In the genomic region with DNA sequence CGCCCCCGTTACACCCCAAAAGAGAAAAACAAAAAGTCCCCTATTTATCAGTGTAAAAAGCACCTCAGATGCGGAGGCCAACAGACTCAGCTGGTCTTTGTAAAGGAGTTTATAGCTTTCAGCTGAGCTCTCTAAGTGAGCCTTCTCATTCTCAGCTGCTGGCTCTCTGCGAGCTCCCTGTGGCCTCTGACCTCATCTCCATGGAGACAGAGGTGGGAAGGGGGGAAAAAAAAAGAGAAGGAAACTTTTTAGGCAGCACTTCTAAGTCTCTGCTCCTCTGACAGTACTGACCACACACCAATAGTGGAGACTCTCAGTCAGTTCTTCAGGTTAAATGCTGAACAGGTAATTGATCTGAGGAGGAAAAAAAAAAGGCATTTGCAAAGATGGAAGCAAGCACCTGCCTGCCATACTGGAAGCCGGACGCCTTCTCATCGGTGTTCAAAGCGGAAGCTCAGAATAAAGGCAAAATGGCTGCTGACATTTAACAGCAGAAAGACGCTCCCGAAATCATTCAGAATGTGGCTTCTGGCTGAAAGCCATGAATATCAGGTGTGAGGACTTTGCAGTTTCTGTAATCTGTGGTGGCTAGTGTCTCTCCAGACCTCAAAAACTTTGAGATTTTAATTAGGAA, we compare ENCODE assay signal across 8 mouse cellular contexts. TPM values are rescaled to one million over a fixed set of nuclear protein-coding genes. Genes with fewer than 3 reads are reported as not detected.
DNase-seq lines count a peak whose midpoint lies in the region; ATAC-seq and TF ChIP-seq lines count a peak whose summit lies in the region.

No protein-coding gene starts in this region.

- no peak for ATAC-seq in kidney, postnatal 0 days (replicated peaks; ENCODE audit: low FRiP score, low read depth)
- ATAC-seq in hindbrain, embryonic 11.5 days (ENCODE audit: low FRiP score), result peak; percentile 75; the same call in 1 of the 2 replicates
- peak; percentile 92 for ATAC-seq in midbrain, embryonic 11.5 days (ENCODE audit: low FRiP score)
- no peak for ATAC-seq in liver, embryonic 12.5 days

- no peaks in the 10 kb centered on the region for H3K9me3 ChIP-seq in kidney, postnatal 0 days (replicated peaks; ENCODE audit: low read length)
- no peaks in the 10 kb centered on the region for H3K9me3 ChIP-seq in hindbrain, embryonic 11.5 days (ENCODE audit: control insufficient read depth, low read length)
- H3K9me3 ChIP-seq in midbrain, embryonic 11.5 days (ENCODE audit: control insufficient read depth, low read length), result no peaks in the 10 kb centered on the region
- H3K9me3 ChIP-seq in liver, embryonic 12.5 days (replicated peaks), result no peaks in the 10 kb centered on the region

- DNase-seq in kidney, postnatal 0 days (ENCODE audit: low spot score), result peak; percentile 75
- DNase-seq in kidney, adult 18-20 months, result no peak
- DNase-seq in embryo, embryonic 10 days (ENCODE audit: low spot score), result peak; percentile 86
- DNase-seq in hindbrain, embryonic 11.5 days (ENCODE audit: low spot score), result peak; percentile 73
- peak; percentile 91 for DNase-seq in midbrain, embryonic 11.5 days (ENCODE audit: low spot score, missing footprints)
- no peak for DNase-seq in cerebellum, postnatal 36 days
- no peak for DNase-seq in right cerebral cortex, postnatal 36 days (ENCODE audit: low spot score in 2 of 2)

- no peak for TF ChIP-seq CTCF in kidney, postnatal 0 days (IDR thresholded peaks at IDR 0.05; ENCODE audit: low read depth)

- no peak overlapping the region for H3K9ac ChIP-seq in kidney, postnatal 0 days (ENCODE audit: low read depth, low read length)
- H3K9ac ChIP-seq in hindbrain, embryonic 11.5 days (ENCODE audit: low read depth, low read length), result no peak overlapping the region
- H3K9ac ChIP-seq in midbrain, embryonic 11.5 days (ENCODE audit: low read length), result no peak overlapping the region
- H3K9ac ChIP-seq in liver, embryonic 12.5 days, result no peak overlapping the region

- H3K27ac ChIP-seq in kidney, postnatal 0 days, result 0 out of 2 replicates have a peak overlapping the region, but pooled peaks have one; percentile 13
- no peak overlapping the region for H3K27ac ChIP-seq in hindbrain, embryonic 11.5 days (ENCODE audit: low read depth, low read length)
- no peak overlapping the region for H3K27ac ChIP-seq in midbrain, embryonic 11.5 days (ENCODE audit: low read depth, low read length)
- H3K27ac ChIP-seq in liver, embryonic 12.5 days, result no peak overlapping the region

- 0 out of 2 replicates have a peak overlapping the region, but pooled peaks have one; percentile 3 for H3K4me2 ChIP-seq in kidney, postnatal 0 days (ENCODE audit: low read length)
- H3K4me2 ChIP-seq in hindbrain, embryonic 11.5 days (replicated peaks; ENCODE audit: low read depth, low read length), result no peak overlapping the region
- peak overlapping the region; percentile 24; the same call in 1 of the 2 replicates for H3K4me2 ChIP-seq in midbrain, embryonic 11.5 days
- no peak overlapping the region for H3K4me2 ChIP-seq in liver, embryonic 12.5 days

- peaks cover 4% of the 10 kb centered on the region; the same call in 1 of the 2 replicates for H3K4me1 ChIP-seq in kidney, postnatal 0 days (replicated peaks; ENCODE audit: insufficient read depth, low read length)
- H3K4me1 ChIP-seq in hindbrain, embryonic 11.5 days (replicated peaks; ENCODE audit: control insufficient read depth, insufficient read depth, low read length), result no peaks in the 10 kb centered on the region
- peaks cover 18% of the 10 kb centered on the region for H3K4me1 ChIP-seq in midbrain, embryonic 11.5 days (ENCODE audit: control insufficient read depth, insufficient read depth, low read length)
- no peaks in the 10 kb centered on the region for H3K4me1 ChIP-seq in liver, embryonic 12.5 days

- no peaks in the 10 kb centered on the region for H3K36me3 ChIP-seq in kidney, postnatal 0 days (ENCODE audit: insufficient read depth, low read length)
- no peaks in the 10 kb centered on the region for H3K36me3 ChIP-seq in hindbrain, embryonic 11.5 days (ENCODE audit: control insufficient read depth, insufficient read depth, low read length)
- H3K36me3 ChIP-seq in midbrain, embryonic 11.5 days (ENCODE audit: control insufficient read depth, insufficient read depth, low read length), result no peaks in the 10 kb centered on the region
- H3K36me3 ChIP-seq in liver, embryonic 12.5 days, result no peaks in the 10 kb centered on the region

- WGBS in kidney, postnatal 0 days, result 27% methylated on average over 10 of the region's 10 CpGs
- WGBS in hindbrain, embryonic 11.5 days, result 10% methylated on average over 10 of the region's 10 CpGs
- WGBS in midbrain, embryonic 11.5 days, result 7% methylated on average over 10 of the region's 10 CpGs
- 64% methylated on average over 10 of the region's 10 CpGs for WGBS in liver, embryonic 12.5 days (ENCODE audit: insufficient replicate concordance)

- no peaks in the 10 kb centered on the region for H3K27me3 ChIP-seq in kidney, postnatal 0 days (ENCODE audit: insufficient read depth, low read length)
- H3K27me3 ChIP-seq in hindbrain, embryonic 11.5 days (ENCODE audit: control insufficient read depth, insufficient read depth, low read length), result no peaks in the 10 kb centered on the region
- no peaks in the 10 kb centered on the region for H3K27me3 ChIP-seq in midbrain, embryonic 11.5 days (ENCODE audit: control insufficient read depth, insufficient read depth, low read length)
- H3K27me3 ChIP-seq in liver, embryonic 12.5 days (replicated peaks), result peaks cover 3% of the 10 kb centered on the region; the same call in 1 of the 2 replicates

- no peak overlapping the region for H3K4me3 ChIP-seq in kidney, postnatal 0 days (replicated peaks; ENCODE audit: low read depth, low read length)
- H3K4me3 ChIP-seq in hindbrain, embryonic 11.5 days (ENCODE audit: low read depth, low read length), result no peak overlapping the region
- no peak overlapping the region for H3K4me3 ChIP-seq in midbrain, embryonic 11.5 days (ENCODE audit: low read depth, low read length)
- no peak overlapping the region for H3K4me3 ChIP-seq in liver, embryonic 12.5 days

RNA-seq across cellular contexts. Expression of a gene that starts 45.4 kb away (rescaled TPM):
- polyA plus RNA-seq in kidney, postnatal 0 days (2015; fragmentation: Nextera tagmentation; extraction: Ambion mirVana), result 30.3 and 35.8 TPM in 2 replicates
- 19.0 and 29.8 TPM in 2 replicates for polyA plus RNA-seq in hindbrain, embryonic 11.5 days (2014; fragmentation: Nextera tagmentation; extraction: Ambion mirVana)
- 13.6 and 13.9 TPM in 2 replicates for polyA plus RNA-seq in midbrain, embryonic 11.5 days (2014; fragmentation: Nextera tagmentation; extraction: Ambion mirVana)
- 17.2 and 22.0 TPM in 2 replicates for polyA plus RNA-seq in liver, embryonic 12.5 days (2016; fragmentation: Nextera tagmentation; extraction: Ambion mirVana)

Comparison
In these comparisons a context has a peak if more than half of its experiments do, and no peak if none do; other contexts are left out.
1. DNase-seq: peak in kidney, postnatal 0 days (single experiment), embryo, embryonic 10 days (single experiment), hindbrain, embryonic 11.5 days (single experiment) and midbrain, embryonic 11.5 days (single experiment); none in kidney, adult 18-20 months (single experiment), cerebellum, postnatal 36 days (0 of 2) and right cerebral cortex, postnatal 36 days (0 of 2).
2. ATAC-seq: peak in hindbrain, embryonic 11.5 days (single experiment) and midbrain, embryonic 11.5 days (single experiment); none in kidney, postnatal 0 days (single experiment) and liver, embryonic 12.5 days (single experiment).
3. H3K4me2 ChIP-seq: peak in kidney, postnatal 0 days (single experiment) and midbrain, embryonic 11.5 days (single experiment); none in hindbrain, embryonic 11.5 days (single experiment) and liver, embryonic 12.5 days (single experiment).